ENCODE assay signal across 11 mouse cellular contexts in genomic region chr6:133986161-133986560, GRCm38 (mm10). TPM values are rescaled to one million over a fixed set of nuclear protein-coding genes. Genes with fewer than 3 reads are reported as not detected.
DNase-seq lines count a peak whose midpoint lies in the region; ATAC-seq and TF ChIP-seq lines count a peak whose summit lies in the region.
"Had no signal": no experiment of that assay in that cellular context is flagged by ENCODE, and none has a peak within 500 bp of the region (broad histone marks: within the 10 kb centered on the region; RNA-seq: fewer than 3 reads in every experiment).

No protein-coding gene starts in this region.

- ATAC-seq in intestine, postnatal 0 days: no peak
- ATAC-seq in intestine, embryonic 15.5 days: no peak
- ATAC-seq: forebrain, embryonic 13.5 days had no signal

- peak; percentile 56 for TF ChIP-seq CTCF in intestine, postnatal 0 days (IDR thresholded peaks at IDR 0.05; ENCODE audit: low read depth)

- WGBS in intestine, postnatal 0 days: 72% methylated on average over 2 of the region's 2 CpGs
- WGBS in intestine, embryonic 15.5 days: 67% methylated on average over 2 of the region's 2 CpGs

- no peak overlapping the region for H3K4me3 ChIP-seq in intestine, postnatal 0 days (ENCODE audit: low read depth, low read length)
- no peak overlapping the region for H3K4me3 ChIP-seq in intestine, embryonic 15.5 days (replicated peaks)
- H3K4me3 ChIP-seq: forebrain, embryonic 13.5 days; liver, embryonic 13.5 days had no signal

- H3K4me1 ChIP-seq in intestine, postnatal 0 days (replicated peaks; ENCODE audit: control insufficient read depth, insufficient read depth, low read length): no peaks in the 10 kb centered on the region
- H3K4me1 ChIP-seq in intestine, embryonic 15.5 days (replicated peaks): 0 out of 2 replicates have a peak, but pooled peaks cover 2% of the 10 kb centered on the region

- no peaks in the 10 kb centered on the region for H3K36me3 ChIP-seq in intestine, postnatal 0 days (ENCODE audit: control insufficient read depth, insufficient read depth)
- no peaks in the 10 kb centered on the region for H3K36me3 ChIP-seq in intestine, embryonic 15.5 days
- H3K36me3 ChIP-seq: liver, embryonic 13.5 days had no signal

- no peak overlapping the region for H3K9ac ChIP-seq in intestine, postnatal 0 days (ENCODE audit: low read depth, low read length)
- no peak overlapping the region for H3K9ac ChIP-seq in intestine, embryonic 15.5 days
- H3K9ac ChIP-seq: forebrain, embryonic 13.5 days; liver, embryonic 13.5 days had no signal

- DNase-seq in 416B (ENCODE audit: low read depth) (peak; percentile 72), ES-CJ7 (ENCODE audit: low read depth, low spot score) (peak; percentile 68)
- DNase-seq in kidney, postnatal 10 days: peak; percentile 37
- no peak for DNase-seq in neural tube, embryonic 10.5 days (ENCODE audit: extremely low spot score, low spot score)
- DNase-seq in cerebellum, postnatal 36 days: no peak
- DNase-seq in frontal cortex, postnatal 25 days (ENCODE audit: low spot score in 2 of 2): no peak
- DNase-seq: liver, embryonic 13.5 days; thymus, postnatal 4 days had no signal

- no peaks in the 10 kb centered on the region for H3K27me3 ChIP-seq in intestine, postnatal 0 days (replicated peaks; ENCODE audit: control insufficient read depth, insufficient read depth, low read length)
- H3K27me3 ChIP-seq in intestine, embryonic 15.5 days (replicated peaks): no peaks in the 10 kb centered on the region
- H3K27me3 ChIP-seq: forebrain, embryonic 13.5 days; liver, embryonic 13.5 days had no signal

- H3K27ac ChIP-seq in intestine, postnatal 0 days (ENCODE audit: low read depth, low read length): no peak overlapping the region
- no peak overlapping the region for H3K27ac ChIP-seq in intestine, embryonic 15.5 days
- H3K27ac ChIP-seq: forebrain, embryonic 13.5 days; liver, embryonic 13.5 days had no signal

- H3K9me3 ChIP-seq in intestine, postnatal 0 days (ENCODE audit: control insufficient read depth): no peaks in the 10 kb centered on the region
- no peaks in the 10 kb centered on the region for H3K9me3 ChIP-seq in intestine, embryonic 15.5 days
- H3K9me3 ChIP-seq: forebrain, embryonic 13.5 days; liver, embryonic 13.5 days had no signal

- H3K4me2 ChIP-seq in intestine, postnatal 0 days (replicated peaks; ENCODE audit: low read depth): no peak overlapping the region
- H3K4me2 ChIP-seq in intestine, embryonic 15.5 days (replicated peaks): no peak overlapping the region
- H3K4me2 ChIP-seq: forebrain, embryonic 13.5 days had no signal

RNA-seq across cellular contexts. Expression of gene Etv6, which starts 49.3 kb away (rescaled TPM):
- 7.8 and 9.4 TPM in 2 replicates for polyA plus RNA-seq in intestine, postnatal 0 days (2015; fragmentation: Nextera tagmentation; extraction: Ambion mirVana)
- 12.5 and 12.9 TPM in 2 replicates for polyA plus RNA-seq in intestine, embryonic 15.5 days (2015; fragmentation: Nextera tagmentation; extraction: Ambion mirVana)

Comparison
In these comparisons a context has a peak if more than half of its experiments do, and no peak if none do; other contexts are left out.
1. DNase-seq: peak in 416B (single experiment), ES-CJ7 (single experiment) and kidney, postnatal 10 days (single experiment); none in neural tube, embryonic 10.5 days (single experiment), cerebellum, postnatal 36 days (0 of 2) and frontal cortex, postnatal 25 days (0 of 2).